Mouse (Mus musculus) kidney, embryonic 14.5 days (tissue): Measurements from ENCODE around the gene Rnf5. TPM values are rescaled to one million over a fixed set of nuclear protein-coding genes. Genes with fewer than 3 reads are reported as not detected.

Experiments used
- ATAC-seq: fragments of 200-750 bp; cut with Nextera tagmentation; 2 replicates; pipeline ENCODE4 v1.8.0; 2017; ENCODE audit warnings: moderate number of reproducible peaks, mild to moderate bottlenecking, moderate TSS enrichment, moderate library complexity; ENCODE audit not compliant: low FRiP score, low TSS enrichment
- H3K27ac ChIP-seq: fragments of 300-500 bp; sonication (generic); 2 replicates; pipeline ENCODE4 v1.5.1; 2014; ENCODE audit warnings: low read depth, mild to moderate bottlenecking, low read length, moderate library complexity, mixed read lengths
- H3K27me3 ChIP-seq: fragments of 300-500 bp; sonication (generic); 2 replicates; pipeline ENCODE4 v1.6.1; 2014; ENCODE audit warnings: mild to moderate bottlenecking, low read length; ENCODE audit not compliant: control insufficient read depth, insufficient read depth
- H3K36me3 ChIP-seq: fragments of 300-500 bp; sonication (generic); 2 replicates; pipeline ENCODE4 v1.6.1; 2014; ENCODE audit warnings: low read length, mixed read lengths; ENCODE audit not compliant: control insufficient read depth, insufficient read depth
- H3K4me1 ChIP-seq: fragments of 300-500 bp; sonication (generic); 2 replicates; pipeline ENCODE4 v1.6.1; 2014; ENCODE audit warnings: low read length, mixed read lengths; ENCODE audit not compliant: control insufficient read depth, insufficient read depth
- H3K4me2 ChIP-seq: fragments of 300-500 bp; sonication (generic); replicated peaks from 2 replicates; pipeline ENCODE4 v1.6.1; 2014; ENCODE audit warnings: low read depth, mild to moderate bottlenecking, low read length
- H3K4me3 ChIP-seq: fragments of 300-500 bp; sonication (generic); 2 replicates; pipeline ENCODE4 v1.5.1; 2014; ENCODE audit warnings: mild to moderate bottlenecking, low read length
- H3K9ac ChIP-seq: fragments of 300-500 bp; sonication (generic); 2 replicates; pipeline ENCODE4 v1.6.1; 2014; ENCODE audit warnings: low read depth, mild to moderate bottlenecking, low read length, moderate library complexity
- H3K9me3 ChIP-seq: fragments of 300-500 bp; sonication (generic); 2 replicates; pipeline ENCODE4 v1.6.1; 2016; ENCODE audit warnings: low read length; ENCODE audit not compliant: control insufficient read depth
- WGBS: fragments of 180-500 bp; shearing (Covaris S2); extraction: QIAGEN DNeasy Blood & Tissue Kit; methylation state at CpG from one replicate; pipeline ENCODE4 v1.1.7; 2014; 5-methylcytosine and 5-hydroxymethylcytosine counted together
- polyA plus RNA-seq: library from polyadenylated mRNA; unstranded; fragments of >200 nt; fragmentation: Nextera tagmentation; extraction: Ambion mirVana; gene quantifications from 2 replicates; pipeline ENCODE4 v1.2.1, GENCODE M21; 2014

Gene Rnf5
- polyA plus RNA-seq, 1 experiment from 2014 or later: 118 TPM

DNA sequence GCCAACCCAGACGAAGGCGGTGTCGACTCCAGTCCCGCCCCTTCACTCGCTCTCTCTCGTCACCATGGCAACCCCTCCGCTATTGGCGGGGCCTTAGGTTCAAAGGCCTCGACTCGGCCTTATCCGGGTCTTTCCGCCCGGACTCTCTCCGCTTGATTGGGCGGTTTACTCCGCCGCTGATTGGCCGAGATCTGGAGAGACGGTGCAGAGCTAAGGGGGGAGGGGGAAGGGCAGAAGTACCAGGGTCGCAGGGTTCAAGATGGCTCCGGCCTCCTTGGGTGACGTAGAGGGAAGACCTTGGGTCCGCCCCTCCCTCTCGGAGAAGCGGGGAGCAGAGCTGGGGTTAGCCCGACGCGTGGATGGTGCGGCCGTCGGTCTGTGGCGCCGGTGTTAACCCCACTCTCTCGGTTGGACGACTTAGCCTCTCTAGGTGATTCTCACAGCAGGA, 595 bp upstream of the Rnf5 start, which contains the start of gene Agpat1:
Gene Agpat1, plus strand, starts transcription at position 202 of the 448 bp plus-strand sequence.
- Histone ChIP-seq H3K27me3 (no peaks in the 10 kb centered on the region), H3K4me2 (peak within 1 kb of the TSS; percentile 93), H3K27ac (peak within 1 kb of the TSS; percentile 95), H3K36me3 (peaks cover 16% of the 10 kb centered on the region), H3K4me1 (peaks cover 35% of the 10 kb centered on the region), H3K4me3 (peak within 1 kb of the TSS; percentile 99), H3K9ac (peak within 1 kb of the TSS; percentile 95), H3K9me3 (no peaks in the 10 kb centered on the region)
- WGBS: under 1% methylated on average over 32 of the region's 35 CpGs
- peak; percentile 89 for ATAC-seq

GRCm38 (mm10) chr17:34601796-34602195, 1.7 kb downstream of the Rnf5 start:
- H3K4me2 ChIP-seq: no peak overlapping the region
- H3K4me1 ChIP-seq: peaks cover 37% of the 10 kb centered on the region
- WGBS: 89% methylated on average over 12 of the region's 12 CpGs
- no peaks in the 10 kb centered on the region for H3K9me3 ChIP-seq
- H3K9ac ChIP-seq: no peak overlapping the region
- peaks cover 12% of the 10 kb centered on the region for H3K36me3 ChIP-seq
- H3K27me3 ChIP-seq: no peaks in the 10 kb centered on the region
- ATAC-seq: no peak
- H3K27ac ChIP-seq: no peak overlapping the region
- H3K4me3 ChIP-seq: no peak overlapping the region

DNA sequence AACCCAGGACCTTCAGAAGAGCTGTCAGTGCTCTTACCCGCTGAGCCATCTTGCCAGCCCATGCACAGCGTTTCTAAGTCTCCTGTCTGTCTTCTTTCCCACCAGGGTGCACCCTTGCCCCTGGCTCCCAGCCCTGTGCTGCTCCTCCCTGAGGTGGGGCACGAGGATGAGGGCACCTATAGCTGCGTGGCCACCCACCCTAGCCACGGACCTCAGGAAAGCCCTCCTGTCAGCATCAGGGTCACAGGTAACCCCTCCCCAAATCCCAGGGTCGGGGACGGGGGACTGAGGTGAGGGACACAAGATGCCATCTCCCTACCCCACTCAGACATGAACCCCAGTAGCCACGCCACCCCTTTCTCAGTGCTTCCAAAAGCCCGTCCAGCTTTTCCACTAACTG, 3.6 kb downstream of the Rnf5 start:
- peaks cover 48% of the 10 kb centered on the region for H3K4me1 ChIP-seq
- H3K36me3 ChIP-seq: peaks cover 28% of the 10 kb centered on the region

DNA sequence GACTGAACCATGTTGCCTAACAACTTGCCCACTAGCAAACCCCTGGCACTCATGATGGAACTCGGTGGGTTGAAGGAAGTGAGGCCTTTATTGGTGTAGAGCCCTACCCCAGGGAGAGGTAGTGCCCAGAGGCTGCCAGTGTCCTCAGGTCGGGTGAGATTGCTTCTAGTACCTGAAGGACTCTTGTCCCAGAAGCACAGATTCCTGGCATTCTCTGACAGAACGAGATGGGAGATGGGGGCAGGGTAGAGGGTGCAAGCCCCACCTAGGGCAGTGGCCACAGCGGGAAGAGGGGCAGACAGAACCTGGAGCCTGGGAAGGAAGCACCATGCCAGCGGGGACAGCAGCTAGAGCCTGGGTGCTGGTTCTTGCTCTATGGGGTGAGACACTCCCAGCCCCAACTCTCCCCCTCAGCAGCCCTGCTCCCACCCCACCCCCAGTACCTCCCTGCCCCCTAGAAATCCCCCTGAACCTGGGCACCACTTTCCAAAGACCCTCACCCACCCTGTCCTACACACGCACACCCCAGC, 5.9 kb downstream of the Rnf5 start, which contains the start of gene Ager:
Gene Ager, plus strand, starts transcription at position 297 of the 530 bp plus-strand sequence.
- H3K9ac ChIP-seq: peak within 1 kb of the TSS; percentile 32; the same call in 1 of the 2 replicates
- peaks cover 52% of the 10 kb centered on the region for H3K4me1 ChIP-seq
- peak within 1 kb of the TSS; percentile 6; the same call in 1 of the 2 replicates for H3K4me2 ChIP-seq

More for the DNA sequence above, 3.6 kb downstream of the Rnf5 start:
- no peak overlapping the region for H3K4me3 ChIP-seq
- no peaks in the 10 kb centered on the region for H3K9me3 ChIP-seq
- H3K27ac ChIP-seq: no peak overlapping the region
- no peaks in the 10 kb centered on the region for H3K27me3 ChIP-seq
- 84% methylated on average over 9 of the region's 9 CpGs for WGBS
- H3K4me2 ChIP-seq: no peak overlapping the region
- no peak overlapping the region for H3K9ac ChIP-seq
- ATAC-seq: no peak

GRCm38 (mm10) chr17:34596098-34596497, 7.4 kb downstream of the Rnf5 start:
- ATAC-seq: no peak
- WGBS: 47% methylated on average over 8 of the region's 8 CpGs
- Histone ChIP-seq H3K9ac (peak overlapping the region; percentile 12; the same call in 1 of the 2 replicates), H3K27ac (peak overlapping the region; percentile 11; the same call in 1 of the 2 replicates), H3K4me2 (no peak overlapping the region; the same call in 1 of the 2 replicates), H3K9me3 (no peaks in the 10 kb centered on the region), H3K36me3 (peaks cover 38% of the 10 kb centered on the region), H3K4me3 (no peak overlapping the region), H3K27me3 (no peaks in the 10 kb centered on the region), H3K4me1 (peaks cover 51% of the 10 kb centered on the region)

More for the DNA sequence above, 5.9 kb downstream of the Rnf5 start, which contains the start of gene Ager:
- H3K9me3 ChIP-seq: no peaks in the 10 kb centered on the region
- peaks cover 38% of the 10 kb centered on the region for H3K36me3 ChIP-seq
- no peak within 1 kb of the TSS for H3K4me3 ChIP-seq
- WGBS: 15% methylated on average over 6 of the region's 6 CpGs
- H3K27me3 ChIP-seq: no peaks in the 10 kb centered on the region
- peak within 1 kb of the TSS; percentile 30; the same call in 1 of the 2 replicates for H3K27ac ChIP-seq
- no peak for ATAC-seq

DNA sequence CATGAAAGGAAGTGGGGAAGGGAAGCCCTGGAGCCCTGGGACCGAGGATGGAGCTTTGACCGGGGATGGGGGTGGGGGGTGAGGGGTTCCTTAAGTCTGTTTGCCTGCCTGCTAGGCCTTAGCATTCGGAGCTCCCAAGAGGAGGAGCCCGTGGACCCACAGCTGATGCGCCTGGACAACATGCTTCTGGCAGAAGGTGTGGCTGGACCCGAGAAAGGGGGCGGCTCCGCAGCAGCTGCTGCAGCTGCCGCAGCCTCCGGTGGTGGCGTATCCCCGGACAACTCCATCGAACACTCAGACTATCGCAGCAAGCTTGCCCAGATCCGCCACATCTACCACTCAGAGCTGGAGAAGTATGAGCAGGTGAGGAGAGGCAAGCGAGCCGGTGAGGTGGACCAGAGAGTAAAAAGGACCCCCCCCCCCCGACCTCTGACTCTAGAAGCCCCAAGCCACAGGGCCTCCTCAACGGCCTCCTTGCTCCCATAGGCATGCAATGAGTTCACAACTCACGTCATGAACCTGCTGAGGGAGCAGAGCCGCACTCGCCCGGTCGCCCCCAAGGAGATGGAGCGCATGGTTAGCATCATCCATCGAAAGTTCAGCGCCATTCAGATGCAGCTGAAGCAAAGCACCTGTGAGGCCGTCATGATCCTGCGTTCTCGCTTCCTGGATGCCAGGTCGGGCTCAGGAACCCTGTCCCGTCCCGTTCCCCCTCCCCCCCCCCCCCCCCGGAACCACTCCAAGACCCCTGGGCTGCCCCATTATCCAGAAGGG, 9.6 kb downstream of the Rnf5 start:
- Histone ChIP-seq H3K27ac (peak overlapping the region; percentile 100), H3K9ac (peak overlapping the region; percentile 99), H3K4me1 (peaks cover 72% of the 10 kb centered on the region), H3K36me3 (peaks cover 26% of the 10 kb centered on the region), H3K4me3 (peak overlapping the region; percentile 88), H3K4me2 (peak overlapping the region; percentile 94), H3K9me3 (no peaks in the 10 kb centered on the region), H3K27me3 (no peaks in the 10 kb centered on the region)
- ATAC-seq: no peak
- WGBS: 37% methylated on average over 34 of the region's 34 CpGs

- Histone ChIP-seq H3K27ac (peak overlapping the region; percentile 100), H3K9me3 (no peaks in the 10 kb centered on the region), H3K4me1 (peaks cover 75% of the 10 kb centered on the region), H3K4me3 (peak overlapping the region; percentile 88), H3K9ac (peak overlapping the region; percentile 99), H3K27me3 (no peaks in the 10 kb centered on the region), H3K4me2 (peak overlapping the region; percentile 94), H3K36me3 (peaks cover 26% of the 10 kb centered on the region)
- under 1% methylated on average over 29 of the region's 32 CpGs for WGBS
- peak; percentile 6; the same call in 1 of the 2 replicates for ATAC-seq
Measured at GRCm38 (mm10) chr17:34592581-34593549, 10.6 kb downstream of the Rnf5 start.

DNA sequence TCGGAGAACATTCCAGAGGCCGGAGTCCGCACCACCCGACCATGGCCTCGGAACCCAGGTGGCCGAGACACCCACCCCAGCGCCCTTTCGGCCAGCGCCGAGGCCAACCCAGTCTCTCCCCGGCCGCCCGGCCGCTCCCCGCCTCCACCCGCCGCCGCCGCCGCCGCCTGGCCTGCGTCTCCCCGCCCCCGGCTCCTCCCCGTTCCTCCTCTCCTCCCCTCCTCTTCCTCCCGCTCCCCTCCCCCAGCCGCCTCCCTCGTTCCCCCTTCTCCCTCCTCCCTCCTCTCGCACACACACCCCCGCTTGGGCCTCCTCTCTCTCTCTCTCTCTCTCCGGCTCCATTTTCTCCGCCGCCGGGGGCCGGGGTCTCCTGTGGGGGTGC, 11.5 kb downstream of the Rnf5 start:
- peak overlapping the region; percentile 94 for H3K4me2 ChIP-seq
- under 1% methylated on average over 33 of the region's 35 CpGs for WGBS
- no peaks in the 10 kb centered on the region for H3K9me3 ChIP-seq
- H3K27me3 ChIP-seq: no peaks in the 10 kb centered on the region
- peak; percentile 70 for ATAC-seq
- peaks cover 26% of the 10 kb centered on the region for H3K36me3 ChIP-seq
- H3K4me3 ChIP-seq: peak overlapping the region; percentile 88
- H3K4me1 ChIP-seq: peaks cover 68% of the 10 kb centered on the region
- peak overlapping the region; percentile 100 for H3K27ac ChIP-seq
- H3K9ac ChIP-seq: peak overlapping the region; percentile 99
